Mouse (Mus musculus): Measurements from ENCODE around the gene Itga3. TPM values are rescaled to one million over a fixed set of nuclear protein-coding genes. Genes with fewer than 3 reads are reported as not detected.
"Not testable (repeated sequence)": the region's sequence is repeated elsewhere in the genome, so short reads cannot be mapped to it uniquely, and the experiment has no call there.

The Itga3 gene
- total RNA-seq, 2 experiments from 2014 or later = 12.1 to 14.0 TPM

GRCm38 (mm10) chr11:95027850-95028470 is 48.6 kb downstream of the Itga3 start:
- no peak for DNase-seq

GRCm38 (mm10) chr11:95026849-95027248 is 49.8 kb downstream of the Itga3 start:
- DNase-seq = no peak

GRCm38 (mm10) chr11:95026090-95026542 is 50.5 kb downstream of the Itga3 start:
- no peak for DNase-seq

- no peak for DNase-seq
Measured at GRCm38 (mm10) chr11:95025227-95026012, 51.2 kb downstream of the Itga3 start.

GRCm38 (mm10) chr11:95024439-95025184 is 52.0 kb downstream of the Itga3 start:
- peak in 1 of 2 experiments; percentile 50 for DNase-seq

GRCm38 (mm10) chr11:95023481-95023880 is 53.1 kb downstream of the Itga3 start:
- no peak for DNase-seq

- no peak for DNase-seq
Measured at GRCm38 (mm10) chr11:95022237-95022992, 54.2 kb downstream of the Itga3 start.

- no peak for DNase-seq
Measured at GRCm38 (mm10) chr11:95015484-95015883, 61.1 kb downstream of the Itga3 start.

- no peak for DNase-seq
Measured at GRCm38 (mm10) chr11:95012487-95012886, 64.1 kb downstream of the Itga3 start.

- no peak for DNase-seq
Measured at GRCm38 (mm10) chr11:95012075-95012474, 64.5 kb downstream of the Itga3 start.

- no peak for DNase-seq
Measured at GRCm38 (mm10) chr11:95011416-95011815, 65.2 kb downstream of the Itga3 start.

- DNase-seq = not testable (repeated sequence)
Measured at GRCm38 (mm10) chr11:95010841-95011403, 65.7 kb downstream of the Itga3 start.

- no peak for DNase-seq
Measured at GRCm38 (mm10) chr11:95010141-95010739, 66.4 kb downstream of the Itga3 start.

GRCm38 (mm10) chr11:95009629-95010014 is 67.0 kb downstream of the Itga3 start, which contains the start of gene Samd14:
TSS of gene Samd14 (plus strand) at chr11:95009879.
- DNase-seq = peak; percentile 70 to 71

- no peak for DNase-seq
Measured at GRCm38 (mm10) chr11:95008661-95009628, 67.7 kb downstream of the Itga3 start.

- DNase-seq = no peak
Measured at GRCm38 (mm10) chr11:95007418-95007817, 69.2 kb downstream of the Itga3 start.

GRCm38 (mm10) chr11:95006525-95007219 is 69.9 kb downstream of the Itga3 start:
- peak; percentile 73 to 77 for DNase-seq

GRCm38 (mm10) chr11:95006038-95006437 is 70.6 kb downstream of the Itga3 start:
- DNase-seq = no peak

GRCm38 (mm10) chr11:95004937-95005198 is 71.7 kb downstream of the Itga3 start:
- DNase-seq = no peak
